Mouse (Mus musculus) liver, adult 2 months (tissue): ENCODE data around the gene Notch4.

Experiments used
- CTCF ChIP-seq: fragments of 200-500 bp; IDR thresholded peaks from 2 replicates; pipeline ENCODE4 v1.5.1; 2011; ENCODE audit warnings: low read depth, low read length, control low read depth
- POLR2A ChIP-seq: fragments of 200-500 bp; IDR thresholded peaks from 2 replicates; pipeline ENCODE4 v1.6.1; 2011; ENCODE audit warnings: low read length, control low read depth; ENCODE audit not compliant: insufficient read depth; ENCODE audit errors: extremely low read depth

GRCm38 (mm10) chr17:34623161-34623560 is 59.1 kb downstream of the Notch4 start:
- TF ChIP-seq CTCF (no peak), POLR2A (no peak)
